Mouse (Mus musculus) kidney, embryonic 14.5 days (tissue): ENCODE data around the gene Etnk2. TPM values are rescaled to one million over a fixed set of nuclear protein-coding genes. Genes with fewer than 3 reads are reported as not detected.
A peak's percentile ranks its signal among the peaks of the same experiment; 100 is the strongest.

ENCODE experiments used
- ATAC-seq: fragments of 200-750 bp; cut with Nextera tagmentation; 2 replicates; pipeline ENCODE4 v1.8.0; 2017; ENCODE audit warnings: moderate number of reproducible peaks, mild to moderate bottlenecking, moderate TSS enrichment, moderate library complexity; ENCODE audit not compliant: low FRiP score, low TSS enrichment
- H3K27ac ChIP-seq: fragments of 300-500 bp; sonication (generic); 2 replicates; pipeline ENCODE4 v1.5.1; 2014; ENCODE audit warnings: low read depth, mild to moderate bottlenecking, low read length, moderate library complexity, mixed read lengths
- H3K27me3 ChIP-seq: fragments of 300-500 bp; sonication (generic); 2 replicates; pipeline ENCODE4 v1.6.1; 2014; ENCODE audit warnings: mild to moderate bottlenecking, low read length; ENCODE audit not compliant: control insufficient read depth, insufficient read depth
- H3K36me3 ChIP-seq: fragments of 300-500 bp; sonication (generic); 2 replicates; pipeline ENCODE4 v1.6.1; 2014; ENCODE audit warnings: low read length, mixed read lengths; ENCODE audit not compliant: control insufficient read depth, insufficient read depth
- H3K4me1 ChIP-seq: fragments of 300-500 bp; sonication (generic); 2 replicates; pipeline ENCODE4 v1.6.1; 2014; ENCODE audit warnings: low read length, mixed read lengths; ENCODE audit not compliant: control insufficient read depth, insufficient read depth
- H3K4me2 ChIP-seq: fragments of 300-500 bp; sonication (generic); replicated peaks from 2 replicates; pipeline ENCODE4 v1.6.1; 2014; ENCODE audit warnings: low read depth, mild to moderate bottlenecking, low read length
- H3K4me3 ChIP-seq: fragments of 300-500 bp; sonication (generic); 2 replicates; pipeline ENCODE4 v1.5.1; 2014; ENCODE audit warnings: mild to moderate bottlenecking, low read length
- H3K9ac ChIP-seq: fragments of 300-500 bp; sonication (generic); 2 replicates; pipeline ENCODE4 v1.6.1; 2014; ENCODE audit warnings: low read depth, mild to moderate bottlenecking, low read length, moderate library complexity
- H3K9me3 ChIP-seq: fragments of 300-500 bp; sonication (generic); 2 replicates; pipeline ENCODE4 v1.6.1; 2016; ENCODE audit warnings: low read length; ENCODE audit not compliant: control insufficient read depth
- WGBS: fragments of 180-500 bp; shearing (Covaris S2); extraction: QIAGEN DNeasy Blood & Tissue Kit; methylation state at CpG from one replicate; pipeline ENCODE4 v1.1.7; 2014; 5-methylcytosine and 5-hydroxymethylcytosine counted together
- polyA plus RNA-seq: library from polyadenylated mRNA; unstranded; fragments of >200 nt; fragmentation: Nextera tagmentation; extraction: Ambion mirVana; gene quantifications from 2 replicates; pipeline ENCODE4 v1.2.1, GENCODE M21; 2014

Gene Etnk2
- polyA plus RNA-seq, 1 experiment from 2014 or later = 2.0 TPM

GRCm38 (mm10) chr1:133415086-133415485 lies 51.7 kb downstream of the Etnk2 start:
- H3K36me3 ChIP-seq = no peaks in the 10 kb centered on the region
- WGBS = 51% methylated on average over 7 of the region's 7 CpGs
- H3K4me2 ChIP-seq = no peak overlapping the region
- H3K9ac ChIP-seq = no peak overlapping the region
- H3K27ac ChIP-seq = peak overlapping the region; percentile 30; the same call in 1 of the 2 replicates
- H3K9me3 ChIP-seq = no peaks in the 10 kb centered on the region
- ATAC-seq = no peak
- H3K4me1 ChIP-seq = peaks cover 65% of the 10 kb centered on the region
- H3K27me3 ChIP-seq = no peaks in the 10 kb centered on the region
- H3K4me3 ChIP-seq = no peak overlapping the region

GRCm38 (mm10) chr1:133415505-133415904 lies 52.1 kb downstream of the Etnk2 start:
- H3K9me3 ChIP-seq = no peaks in the 10 kb centered on the region
- H3K4me3 ChIP-seq = no peak overlapping the region
- H3K27ac ChIP-seq = peak overlapping the region; percentile 30; the same call in 1 of the 2 replicates
- ATAC-seq = no peak
- no peak overlapping the region for H3K9ac ChIP-seq
- H3K36me3 ChIP-seq = no peaks in the 10 kb centered on the region
- no peak overlapping the region for H3K4me2 ChIP-seq
- WGBS = 49% methylated on average over 6 of the region's 6 CpGs
- H3K27me3 ChIP-seq = no peaks in the 10 kb centered on the region
- peaks cover 67% of the 10 kb centered on the region for H3K4me1 ChIP-seq

- Histone ChIP-seq H3K4me1 (peaks cover 77% of the 10 kb centered on the region), H3K9me3 (no peaks in the 10 kb centered on the region)
These were observed 53.1 kb downstream of the Etnk2 start for GRCm38 (mm10) chr1:133416472-133416871.

DNA sequence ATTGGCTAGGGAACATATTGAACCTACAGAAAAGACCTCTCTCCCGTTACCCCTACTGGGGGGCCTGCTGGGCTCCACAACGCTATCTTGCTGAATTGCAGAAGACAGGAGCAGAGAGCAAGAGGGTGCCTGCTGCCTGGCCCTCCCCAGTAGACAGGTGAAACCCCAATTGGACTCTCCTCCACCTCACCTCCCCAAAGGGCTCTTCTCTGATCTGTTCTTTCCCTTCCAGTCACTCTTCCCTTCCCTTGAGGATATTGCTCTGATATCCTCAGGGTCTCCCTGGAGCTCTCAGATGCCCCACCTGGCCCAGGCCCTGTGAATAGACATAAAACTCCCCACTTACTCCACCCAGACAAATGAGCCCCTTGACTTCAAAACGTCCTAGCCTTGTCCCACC lies 53.7 kb downstream of the Etnk2 start:
- H3K4me3 ChIP-seq = no peak overlapping the region
- no peaks in the 10 kb centered on the region for H3K36me3 ChIP-seq
- no peaks in the 10 kb centered on the region for H3K9me3 ChIP-seq
- no peak overlapping the region for H3K9ac ChIP-seq
- peaks cover 83% of the 10 kb centered on the region for H3K4me1 ChIP-seq
- ATAC-seq = no peak
- no peaks in the 10 kb centered on the region for H3K27me3 ChIP-seq
- no peak overlapping the region for H3K4me2 ChIP-seq
- H3K27ac ChIP-seq = no peak overlapping the region
- WGBS = 60% methylated on average over 3 of the region's 3 CpGs

More at GRCm38 (mm10) chr1:133416472-133416871, 53.1 kb downstream of the Etnk2 start:
- Histone ChIP-seq H3K9ac (no peak overlapping the region), H3K36me3 (no peaks in the 10 kb centered on the region), H3K27me3 (no peaks in the 10 kb centered on the region), H3K4me2 (no peak overlapping the region), H3K4me3 (no peak overlapping the region), H3K27ac (no peak overlapping the region)
- ATAC-seq = no peak
- WGBS = 95% methylated on average over 7 of the region's 7 CpGs

DNA sequence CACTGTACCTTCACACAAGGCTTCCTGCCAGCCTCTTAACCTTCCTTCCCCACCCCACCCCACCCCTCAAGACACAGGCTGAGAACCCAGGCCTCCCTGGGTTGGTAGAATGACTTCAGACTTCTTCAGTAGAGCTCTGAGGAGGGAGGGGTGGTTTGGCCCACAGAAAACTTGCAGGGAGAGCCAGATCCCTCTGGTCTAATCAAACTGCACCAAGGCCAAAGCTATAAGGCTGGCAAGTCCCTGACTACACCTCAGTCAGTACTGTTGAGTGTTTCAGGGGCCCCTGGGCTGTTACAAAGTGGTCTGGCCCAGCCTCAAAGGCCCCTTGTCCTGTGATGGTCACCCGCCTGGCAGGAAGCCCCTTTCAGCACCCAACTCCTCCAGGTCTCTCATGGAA lies 54.2 kb downstream of the Etnk2 start:
- no peaks in the 10 kb centered on the region for H3K36me3 ChIP-seq
- H3K4me1 ChIP-seq = peaks cover 86% of the 10 kb centered on the region
- H3K9me3 ChIP-seq = no peaks in the 10 kb centered on the region
- WGBS = 57% methylated on average over 1 of the region's 1 CpGs
- peak overlapping the region; percentile 49; the same call in 1 of the 2 replicates for H3K27ac ChIP-seq
- H3K9ac ChIP-seq = peak overlapping the region; percentile 44; the same call in 1 of the 2 replicates
- peak overlapping the region; percentile 36 for H3K4me3 ChIP-seq
- H3K27me3 ChIP-seq = no peaks in the 10 kb centered on the region
- ATAC-seq = no peak
- H3K4me2 ChIP-seq = peak overlapping the region; percentile 54

DNA sequence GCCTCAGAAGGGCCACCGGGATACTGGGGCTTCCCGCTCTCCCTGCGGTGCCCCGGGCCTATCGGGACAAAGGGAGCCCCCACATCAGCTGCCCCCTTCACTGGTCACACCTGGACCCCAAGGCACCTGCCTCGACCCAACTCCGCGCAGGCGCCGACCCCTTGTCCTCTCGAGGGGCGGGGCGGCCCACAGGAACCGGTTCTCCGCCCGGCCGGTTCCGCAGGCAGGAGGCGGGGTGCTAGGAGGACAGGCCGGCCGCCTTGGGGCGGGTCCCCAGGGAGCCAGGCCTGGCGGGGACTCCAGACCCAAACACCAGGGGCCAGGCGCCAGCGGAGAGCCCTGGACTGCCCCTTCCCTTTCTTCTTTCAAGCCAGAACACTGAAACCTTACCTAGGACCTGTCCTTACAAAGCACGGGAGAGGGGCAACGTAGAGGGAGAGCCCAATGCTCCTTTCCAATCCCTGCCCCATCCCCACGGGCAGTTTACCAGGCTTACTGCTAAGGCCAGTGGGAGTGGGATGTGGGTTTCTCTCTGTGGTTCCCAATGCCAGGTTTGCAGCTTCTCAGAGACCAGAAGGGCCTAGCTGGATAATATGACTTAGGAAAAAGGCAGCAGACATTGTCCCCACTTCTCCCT lies 54.9 kb downstream of the Etnk2 start:
- Histone ChIP-seq H3K9me3 (no peaks in the 10 kb centered on the region), H3K27ac (peak overlapping the region; percentile 49), H3K4me1 (peaks cover 78% of the 10 kb centered on the region), H3K4me3 (peak overlapping the region; percentile 36), H3K4me2 (peak overlapping the region; percentile 54), H3K36me3 (no peaks in the 10 kb centered on the region), H3K9ac (peak overlapping the region; percentile 44), H3K27me3 (no peaks in the 10 kb centered on the region)
- 3% methylated on average over 28 of the region's 28 CpGs for WGBS
- ATAC-seq = peak; percentile 81

- ATAC-seq = no peak
- Histone ChIP-seq H3K27ac (peak overlapping the region; percentile 32; the same call in 1 of the 2 replicates), H3K27me3 (no peaks in the 10 kb centered on the region), H3K4me1 (peaks cover 68% of the 10 kb centered on the region), H3K4me3 (no peak overlapping the region), H3K4me2 (no peak overlapping the region), H3K9ac (no peak overlapping the region), H3K36me3 (no peaks in the 10 kb centered on the region), H3K9me3 (no peaks in the 10 kb centered on the region)
- WGBS = 82% methylated on average over 3 of the region's 3 CpGs
These were observed 55.9 kb downstream of the Etnk2 start for GRCm38 (mm10) chr1:133419178-133419834.

DNA sequence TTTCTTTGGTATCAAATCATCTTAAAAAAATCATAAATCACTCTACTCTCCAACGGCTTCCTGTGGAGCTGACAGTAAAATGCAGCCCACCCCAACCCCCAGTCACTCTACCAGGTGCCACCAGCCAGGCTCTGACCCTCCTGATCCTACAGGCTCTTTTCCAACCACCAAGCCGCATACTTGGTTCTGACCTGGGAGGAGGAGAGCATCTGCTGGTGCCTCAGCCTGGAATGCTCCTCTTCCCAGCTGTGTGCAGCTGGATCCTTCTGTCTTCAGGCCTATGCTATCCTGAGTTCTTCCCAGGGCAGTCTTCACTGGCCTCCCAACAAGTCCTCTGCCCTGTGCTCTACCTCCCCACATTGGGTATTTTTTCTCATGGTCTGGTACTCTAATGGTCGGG lies 57.1 kb downstream of the Etnk2 start:
- peak overlapping the region; percentile 91 for H3K4me2 ChIP-seq

GRCm38 (mm10) chr1:133421061-133421460 lies 57.7 kb downstream of the Etnk2 start:
- Histone ChIP-seq H3K4me3 (no peak overlapping the region), H3K4me2 (peak overlapping the region; percentile 91), H3K9me3 (no peaks in the 10 kb centered on the region), H3K27me3 (no peaks in the 10 kb centered on the region), H3K27ac (0 out of 2 replicates have a peak overlapping the region, but pooled peaks have one; percentile 11), H3K36me3 (no peaks in the 10 kb centered on the region), H3K4me1 (peaks cover 53% of the 10 kb centered on the region), H3K9ac (0 out of 2 replicates have a peak overlapping the region, but pooled peaks have one; percentile 23)
- WGBS = 42% methylated on average over 2 of the region's 2 CpGs
- no peak for ATAC-seq

More for the DNA sequence above, 57.1 kb downstream of the Etnk2 start:
- H3K4me3 ChIP-seq = no peak overlapping the region; the same call in 1 of the 2 replicates
- ATAC-seq = no peak
- H3K36me3 ChIP-seq = no peaks in the 10 kb centered on the region
- H3K9me3 ChIP-seq = no peaks in the 10 kb centered on the region
- 0 out of 2 replicates have a peak overlapping the region, but pooled peaks have one; percentile 23 for H3K9ac ChIP-seq
- peaks cover 58% of the 10 kb centered on the region for H3K4me1 ChIP-seq
- no peaks in the 10 kb centered on the region for H3K27me3 ChIP-seq
- 20% methylated on average over 3 of the region's 3 CpGs for WGBS
- H3K27ac ChIP-seq = 0 out of 2 replicates have a peak overlapping the region, but pooled peaks have one; percentile 11
